Mouse (Mus musculus) Patski (cell line): ENCODE results near the gene Shroom3. TPM values are rescaled to one million over a fixed set of nuclear protein-coding genes. Genes with fewer than 3 reads are reported as not detected.

Experiments used
- ATAC-seq: fragments of 100-300 bp; one replicate; pipeline ENCODE4 v1.8.0; 2021
- CTCF ChIA-PET: fragments of 350-600 bp; sonication (Branson Sonifier 250); formaldehyde crosslinking; loops from one replicate; lab custom pipeline; 2022; ENCODE audit warnings: inconsistent platforms; lab: Charles Lee
- POLR2A ChIA-PET: fragments of 350-600 bp; sonication (Branson Sonifier 250); formaldehyde crosslinking; loops from one replicate; lab custom pipeline; 2022; ENCODE audit warnings: antibody characterized with exemption, inconsistent platforms; lab: Charles Lee
- DNase-seq: peaks from one replicate; pipeline ENCODE4 v3.0.0-alpha.2; 2011; ENCODE audit warnings: low read depth, low spot score
- H3K27me3 ChIP-seq: fragments of 371-371 bp; one replicate; pipeline ENCODE4 v1.5.1; 2021
- CTCF ChIP-seq: fragments of 100-300 bp; IDR thresholded peaks from one replicate; pipeline ENCODE4 v1.5.1; 2021
- in situ Hi-C: fragments of 300-500 bp; cut with MboI; formaldehyde crosslinking; loops from 3 replicates; pipeline ENCODE4 v1.11.1; 2018; ENCODE audit warnings: low pct_unique_long_range_greater_than_20kb, mixed read lengths
- polyA plus RNA-seq: library from polyadenylated mRNA; unstranded; gene quantifications from one replicate; pipeline ENCODE4 v1.2.3, GENCODE M21; 2021

Shroom3 gene
- polyA plus RNA-seq, 1 experiment from 2014 or later = 206 TPM

DNA sequence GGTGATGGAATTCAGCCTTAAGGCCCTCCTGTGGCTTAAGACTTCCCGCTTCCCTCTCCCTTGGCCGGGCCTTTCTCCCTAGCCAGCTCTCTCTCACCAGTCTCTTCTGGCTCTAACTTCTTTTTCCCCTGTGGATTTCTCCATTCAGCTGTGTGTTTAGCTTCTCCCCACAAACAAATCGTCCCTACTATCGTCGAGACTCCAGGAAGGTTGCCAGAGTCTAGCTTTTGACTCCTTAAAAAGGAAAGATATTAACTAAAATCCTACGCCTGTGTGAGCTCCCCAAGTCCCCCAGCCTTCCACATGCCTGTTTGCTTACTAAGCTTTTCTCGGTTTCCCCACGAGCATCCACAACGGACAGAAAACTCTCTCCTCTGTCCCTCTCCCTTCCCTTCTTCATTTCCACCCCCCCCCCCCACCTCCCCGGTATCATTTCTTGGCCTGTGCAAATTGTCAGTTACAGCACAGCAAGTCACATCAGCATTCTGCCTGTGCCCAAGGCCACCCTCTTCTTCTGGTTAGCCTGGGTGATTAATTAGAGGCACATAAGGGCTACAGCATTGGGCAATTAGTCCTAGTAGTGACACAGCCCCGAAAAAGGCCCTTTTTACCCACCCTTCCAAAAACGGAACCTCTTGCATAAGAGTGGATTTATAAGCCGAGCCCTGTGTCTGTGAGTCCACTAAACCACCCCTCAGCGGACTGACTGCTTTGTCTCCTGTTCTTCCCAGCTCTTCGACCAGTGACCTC, 256.2 kb downstream of the Shroom3 start:
- no peak for TF ChIP-seq CTCF
- DNase-seq (no peak), ATAC-seq (no peak)
- H3K27me3 ChIP-seq = no peaks in the 10 kb centered on the region
- CTCF ChIA-PET = interaction anchor here (1.1 kb wide), 1 partner anchor 211 kb away, joined by 3 read pairs; no protein-coding TSS in a partner anchor
- POLR2A ChIA-PET = no interaction called here
- in situ Hi-C loops = no loop called here

DNA sequence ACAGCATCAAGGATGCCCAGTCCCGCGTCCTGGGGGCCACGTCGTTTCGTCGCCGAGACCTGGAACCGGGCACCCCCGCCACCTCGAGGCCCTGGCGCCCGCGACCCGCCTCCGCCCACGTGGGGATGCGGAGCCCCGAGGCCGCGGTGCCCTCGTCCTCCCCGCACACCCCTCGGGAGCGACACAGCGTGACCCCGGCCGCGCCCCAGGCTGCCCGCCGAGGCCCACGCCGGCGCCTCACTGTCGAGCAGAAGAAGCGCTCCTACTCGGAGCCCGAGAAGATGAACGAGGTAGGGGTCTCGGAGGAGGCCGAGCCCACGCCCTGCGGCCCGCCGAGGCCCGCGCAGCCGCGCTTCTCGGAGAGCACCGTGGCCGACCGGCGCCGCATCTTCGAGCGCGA, 258.9 kb downstream of the Shroom3 start:
- ATAC-seq = no peak
- TF ChIP-seq CTCF = no peak
- in situ Hi-C loops = no loop called here
- ChIA-PET POLR2A (no interaction called here), CTCF (no interaction called here)
- no peak for DNase-seq
- no peaks in the 10 kb centered on the region for H3K27me3 ChIP-seq

DNA sequence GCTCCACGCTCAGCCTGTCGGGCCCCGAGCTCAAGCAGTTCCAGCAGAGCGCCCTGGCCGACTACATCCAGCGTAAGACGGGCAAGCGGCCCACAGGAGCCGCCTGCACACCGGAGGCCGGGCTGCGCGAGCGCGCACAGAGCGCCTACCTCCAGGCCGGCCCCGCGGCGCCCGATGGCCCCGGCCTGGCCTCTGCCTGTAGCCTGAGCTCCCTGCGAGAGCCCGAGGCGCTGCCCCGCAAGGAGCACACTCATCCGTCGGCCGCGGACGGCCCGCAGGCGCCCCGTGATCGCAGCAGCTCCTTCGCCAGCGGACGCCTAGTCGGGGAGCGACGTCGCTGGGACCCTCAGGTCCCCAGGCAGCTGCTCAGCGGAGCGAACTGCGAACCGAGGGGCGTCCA, 259.3 kb downstream of the Shroom3 start:
- ChIA-PET CTCF (no interaction called here), POLR2A (no interaction called here)
- ATAC-seq = no peak
- TF ChIP-seq CTCF = no peak
- in situ Hi-C loops = no loop called here
- no peak for DNase-seq
- no peaks in the 10 kb centered on the region for H3K27me3 ChIP-seq

DNA sequence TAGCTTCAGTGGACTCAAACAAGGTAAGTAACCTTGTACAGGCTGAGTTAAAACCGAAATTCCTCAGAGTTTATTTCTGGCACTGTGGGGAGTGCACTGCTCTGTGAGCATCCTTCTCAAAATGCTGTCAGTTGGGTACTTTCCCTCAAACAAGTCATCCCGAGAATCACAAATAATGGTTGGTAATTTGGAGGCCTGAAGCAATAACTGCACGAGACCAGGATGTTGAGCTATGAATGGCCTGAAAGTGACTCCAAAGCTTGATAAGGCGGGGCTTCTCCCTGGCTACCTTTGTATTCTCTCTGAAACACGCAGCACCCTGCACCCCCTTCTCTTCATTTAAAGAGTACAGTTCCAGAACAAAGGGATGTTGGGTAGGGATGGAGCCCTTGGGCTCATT, 261.6 kb downstream of the Shroom3 start:
- DNase-seq = no peak
- H3K27me3 ChIP-seq = no peaks in the 10 kb centered on the region
- TF ChIP-seq CTCF = no peak
- in situ Hi-C loops = no loop called here
- CTCF ChIA-PET = interaction anchor here (0.7 to 4.2 kb wide), 6 partner anchors 9 to 216 kb away, joined by 3 to 16 read pairs (median 8); no protein-coding TSS in a partner anchor
- POLR2A ChIA-PET = no interaction called here
- ATAC-seq = no peak

DNA sequence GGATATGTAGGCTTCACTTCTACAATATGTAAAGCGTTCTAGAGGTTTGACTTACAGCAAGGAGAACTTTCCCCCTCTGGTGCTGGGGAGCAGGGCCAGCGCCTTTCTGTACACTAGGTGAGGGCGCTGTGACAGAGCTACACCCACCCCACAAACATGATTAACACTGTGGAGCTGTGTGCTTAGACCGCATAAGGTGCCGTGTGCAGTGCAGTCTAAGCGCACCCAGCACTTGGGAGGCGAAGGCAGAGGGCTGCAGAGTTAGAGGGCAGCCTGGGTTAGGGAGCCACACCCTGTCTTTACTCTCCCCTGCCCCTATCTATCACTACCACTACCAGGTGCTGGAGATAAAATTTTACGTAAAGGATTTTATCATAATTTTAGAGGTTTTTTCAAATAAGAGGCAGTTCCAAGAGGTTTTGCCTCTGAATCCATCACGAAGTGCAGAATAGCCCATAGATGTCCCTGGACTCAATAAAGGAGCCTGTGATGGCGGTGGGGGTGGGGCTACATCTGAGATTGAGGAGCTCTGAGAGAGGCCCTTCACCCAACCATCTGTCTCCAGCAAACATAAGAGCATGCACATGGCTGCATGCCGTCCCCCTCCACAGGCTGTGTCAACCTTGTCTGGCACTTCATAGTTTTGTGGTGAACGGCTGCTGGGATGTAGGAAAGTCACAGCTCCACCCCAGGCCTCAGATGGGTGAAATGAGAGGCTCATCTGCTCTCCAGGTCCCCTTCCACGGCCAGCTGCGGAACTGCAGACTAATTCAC, 265.9 kb downstream of the Shroom3 start:
- ATAC-seq = no peak

DNA sequence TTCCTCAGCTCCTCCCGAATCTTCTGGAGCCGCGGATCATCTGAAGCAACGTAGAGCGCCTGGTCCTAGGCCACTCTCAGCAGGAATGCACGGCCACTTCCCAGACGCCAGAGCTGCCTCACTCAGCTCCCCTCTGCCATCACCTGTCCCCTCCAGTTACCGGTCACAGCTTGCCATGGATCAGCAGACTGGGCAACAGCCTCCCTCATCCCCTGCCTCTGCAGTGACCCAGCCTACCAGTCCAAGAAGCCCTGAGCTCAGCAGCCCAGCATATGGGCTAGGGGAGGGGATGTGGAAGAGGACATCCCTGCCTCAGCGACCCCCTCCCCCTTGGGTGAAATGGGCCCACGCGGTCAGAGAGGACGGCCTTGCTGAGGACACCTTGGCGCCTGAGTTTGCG, 267.3 kb downstream of the Shroom3 start:
- no peaks in the 10 kb centered on the region for H3K27me3 ChIP-seq
- TF ChIP-seq CTCF = no peak
- CTCF ChIA-PET = interaction anchor here (0.6 to 1.5 kb wide), 2 partner anchors 22 to 271 kb away, joined by 3 to 5 read pairs; no protein-coding TSS in a partner anchor
- POLR2A ChIA-PET = no interaction called here
- ATAC-seq (no peak), DNase-seq (no peak)
- in situ Hi-C loops = loop anchor here (5.0 kb wide), 2 partner anchors 98 to 223 kb away; no protein-coding TSS in a partner anchor

More for the DNA sequence above, 265.9 kb downstream of the Shroom3 start:
- POLR2A ChIA-PET = interaction anchor here (1.4 kb wide), 1 partner anchor 11 kb away, joined by 4 read pairs; no protein-coding TSS in a partner anchor
- no peak for DNase-seq
- CTCF ChIA-PET = interaction anchor here (0.6 to 4.2 kb wide), 5 partner anchors 9 to 257 kb away, joined by 3 to 16 read pairs (median 3); partner anchors contain the start of genes 2010109A12Rik and Ccni
- H3K27me3 ChIP-seq = no peaks in the 10 kb centered on the region
- no peak for TF ChIP-seq CTCF
- in situ Hi-C loops = no loop called here

DNA sequence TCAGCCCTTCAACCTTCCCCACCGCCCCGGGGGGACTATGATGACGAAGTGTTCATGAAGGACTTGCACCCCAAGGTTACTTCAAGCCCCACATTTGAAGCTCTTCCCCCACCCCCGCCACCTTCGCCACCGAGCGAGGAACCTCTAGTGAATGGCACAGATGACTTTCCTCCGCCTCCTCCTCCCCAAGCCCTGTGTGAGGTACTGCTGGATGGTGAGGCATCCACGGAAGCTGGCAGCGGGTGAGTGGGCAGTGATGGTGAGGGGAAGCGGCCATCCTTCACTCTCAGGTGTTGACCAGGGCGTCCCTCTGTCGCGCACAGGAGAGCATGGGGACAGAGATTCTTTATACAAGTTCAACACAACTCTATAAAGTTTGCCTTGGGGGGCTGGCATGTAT, 267.8 kb downstream of the Shroom3 start:
- CTCF ChIA-PET = interaction anchor here (1.5 kb wide), 1 partner anchor 23 kb away, joined by 5 read pairs; no protein-coding TSS in a partner anchor
- POLR2A ChIA-PET = no interaction called here
- DNase-seq (no peak), ATAC-seq (no peak)
- in situ Hi-C loops = loop anchor here (5.0 kb wide), 2 partner anchors 99 to 224 kb away; no protein-coding TSS in a partner anchor
- no peaks in the 10 kb centered on the region for H3K27me3 ChIP-seq
- TF ChIP-seq CTCF = no peak

DNA sequence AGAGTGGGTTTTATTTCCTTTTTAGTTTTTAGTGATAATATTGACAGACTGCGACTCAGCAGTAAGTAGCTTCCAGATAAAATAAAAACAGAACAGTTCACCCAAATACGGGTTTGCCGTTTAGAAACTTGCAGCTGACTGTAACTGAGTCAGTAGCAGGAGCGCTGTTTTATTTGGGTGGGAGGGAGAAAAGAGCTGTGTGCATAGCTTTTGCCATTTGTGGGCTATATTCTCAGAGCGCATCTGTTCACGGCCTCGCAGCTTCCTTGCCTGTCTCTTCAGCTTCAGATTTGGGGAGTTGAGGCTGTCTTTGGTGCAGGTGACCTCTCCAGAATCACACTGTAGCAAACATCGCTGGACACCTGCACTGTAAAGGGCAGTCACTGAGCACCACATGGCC, 270.6 kb downstream of the Shroom3 start:
- in situ Hi-C loops = loop anchor here (5.0 kb wide), 2 partner anchors 102 to 227 kb away; no protein-coding TSS in a partner anchor
- ChIA-PET CTCF (interaction anchor here (1.0 to 3.7 kb wide), 9 partner anchors 8 to 239 kb away, joined by 3 to 40 read pairs (median 4); no protein-coding TSS in a partner anchor), POLR2A (interaction anchor here (0.9 kb wide), 1 partner anchor 18 kb away, joined by 3 read pairs; no protein-coding TSS in a partner anchor)
- TF ChIP-seq CTCF = no peak
- no peaks in the 10 kb centered on the region for H3K27me3 ChIP-seq
- DNase-seq = no peak
- no peak for ATAC-seq

DNA sequence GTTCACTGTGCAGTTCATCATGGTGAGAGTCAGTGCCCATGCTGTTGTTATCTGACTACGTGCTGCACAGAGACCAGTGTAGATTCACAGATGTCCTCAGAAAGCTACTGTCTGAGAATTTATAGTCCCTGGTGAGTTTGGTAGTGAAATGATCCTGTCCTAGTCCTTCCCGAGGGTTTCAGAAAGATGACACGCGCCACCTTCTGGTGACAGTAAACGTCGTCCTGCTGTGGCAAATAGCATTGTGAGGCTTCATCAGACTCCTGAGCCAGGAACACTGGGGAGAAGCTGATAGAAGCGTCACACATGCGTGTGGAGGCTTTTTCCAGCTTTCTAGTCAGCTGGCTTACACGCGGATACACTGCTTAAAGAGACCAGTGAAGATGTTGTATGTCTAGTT, 271.1 kb downstream of the Shroom3 start:
- H3K27me3 ChIP-seq = no peaks in the 10 kb centered on the region
- DNase-seq (no peak), ATAC-seq (no peak)
- POLR2A ChIA-PET = interaction anchor here (0.6 to 0.9 kb wide), 3 partner anchors 19 to 312 kb away, joined by 3 to 4 read pairs (median 4); no protein-coding TSS in a partner anchor
- in situ Hi-C loops = loop anchor here (5.0 kb wide), 2 partner anchors 102 to 227 kb away; no protein-coding TSS in a partner anchor
- no peak for TF ChIP-seq CTCF
- CTCF ChIA-PET = interaction anchor here (0.6 to 3.7 kb wide), 13 partner anchors 9 to 274 kb away, joined by 3 to 40 read pairs (median 3); no protein-coding TSS in a partner anchor
